Mouse (Mus musculus) thymus, adult 2 months (tissue): ENCODE results near the gene Fgfr1op. TPM values are rescaled to one million over a fixed set of nuclear protein-coding genes. Genes with fewer than 3 reads are reported as not detected.

Source experiments
- DNase-seq: peaks from one replicate; pipeline ENCODE4 v3.0.0; 2021
- H3K27ac ChIP-seq: fragments of 200-500 bp; 2 replicates; pipeline ENCODE4 v1.5.1; 2012; ENCODE audit warnings: low read length, control low read depth; ENCODE audit not compliant: control insufficient read depth, insufficient read depth
- H3K27me3 ChIP-seq: fragments of 200-500 bp; 2 replicates; pipeline ENCODE4 v1.6.1; 2012; ENCODE audit warnings: mild to moderate bottlenecking, low read length, moderate library complexity, mixed read lengths; ENCODE audit not compliant: control insufficient read depth, insufficient read depth
- H3K36me3 ChIP-seq: fragments of 200-500 bp; 2 replicates; pipeline ENCODE4 v1.6.1; 2012; ENCODE audit warnings: mild to moderate bottlenecking, low read length, moderate library complexity; ENCODE audit not compliant: control insufficient read depth, insufficient read depth
- H3K4me1 ChIP-seq: fragments of 200-500 bp; replicated peaks from 2 replicates; pipeline ENCODE4 v1.6.1; 2012; ENCODE audit warnings: low read length; ENCODE audit not compliant: control insufficient read depth, insufficient read depth
- H3K4me3 ChIP-seq: fragments of 200-500 bp; 2 replicates; pipeline ENCODE4 v1.5.1; 2012; ENCODE audit warnings: mild to moderate bottlenecking, low read length, control low read depth, moderate library complexity; ENCODE audit not compliant: control insufficient read depth, insufficient read depth
- CTCF ChIP-seq: fragments of 200-500 bp; IDR thresholded peaks from 2 replicates; pipeline ENCODE4 v1.5.1; 2012; ENCODE audit warnings: mild to moderate bottlenecking, control low read depth, low read length, moderate library complexity, borderline replicate concordance; ENCODE audit not compliant: control insufficient read depth, poor library complexity, insufficient read depth; ENCODE audit errors: extremely low read depth
- POLR2A ChIP-seq: fragments of 200-500 bp; IDR thresholded peaks from 2 replicates; pipeline ENCODE4 v1.6.1; 2012; ENCODE audit warnings: mild to moderate bottlenecking, low read length, control low read depth, moderate library complexity; ENCODE audit not compliant: control insufficient read depth, poor library complexity, insufficient read depth; ENCODE audit errors: extremely low read depth
- WGBS: fragments of 180-500 bp; shearing (Covaris S2); methylation state at CpG from one replicate; pipeline ENCODE4 v1.1.7; 2018; 5-methylcytosine and 5-hydroxymethylcytosine counted together
- polyA plus RNA-seq: library from polyadenylated mRNA; depleted of rRNA; stranded (reverse); fragments of >200 nt; gene quantifications from 2 replicates; pipeline ENCODE4 v1.2.3, GENCODE M21; 2012; rRNA removed

Gene Fgfr1op
- polyA plus RNA-seq, 1 experiment, result 6.6 TPM

DNA sequence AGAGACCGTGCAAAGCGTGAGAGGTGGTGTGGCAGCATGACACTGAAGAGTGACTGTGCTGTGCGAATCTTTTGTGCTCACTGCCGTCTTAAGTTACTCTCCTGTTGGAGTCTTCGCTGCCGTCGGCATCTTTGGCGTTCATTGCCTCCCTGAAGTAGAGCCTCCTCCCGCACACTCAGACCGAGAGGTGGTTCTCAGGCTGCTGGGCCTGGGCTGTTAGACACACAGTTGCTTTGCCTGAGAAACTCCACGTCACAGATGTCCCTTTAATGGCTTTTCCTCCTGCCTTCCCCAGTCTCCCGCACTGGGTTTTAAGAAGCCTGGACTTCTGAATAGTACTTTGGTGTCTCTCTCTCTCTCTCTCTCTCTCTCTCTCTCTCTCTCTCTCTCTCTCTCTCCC lies 76.3 kb downstream of the Fgfr1op start:
- 89% methylated on average over 12 of the region's 12 CpGs for WGBS
- no peak overlapping the region for H3K4me3 ChIP-seq
- H3K4me1 ChIP-seq, result peaks cover 11% of the 10 kb centered on the region; the same call in 1 of the 2 replicates
- no peaks in the 10 kb centered on the region for H3K27me3 ChIP-seq
- DNase-seq, result no peak
- TF ChIP-seq CTCF (no peak), POLR2A (no peak)
- no peaks in the 10 kb centered on the region for H3K36me3 ChIP-seq
- H3K27ac ChIP-seq, result no peak overlapping the region

DNA sequence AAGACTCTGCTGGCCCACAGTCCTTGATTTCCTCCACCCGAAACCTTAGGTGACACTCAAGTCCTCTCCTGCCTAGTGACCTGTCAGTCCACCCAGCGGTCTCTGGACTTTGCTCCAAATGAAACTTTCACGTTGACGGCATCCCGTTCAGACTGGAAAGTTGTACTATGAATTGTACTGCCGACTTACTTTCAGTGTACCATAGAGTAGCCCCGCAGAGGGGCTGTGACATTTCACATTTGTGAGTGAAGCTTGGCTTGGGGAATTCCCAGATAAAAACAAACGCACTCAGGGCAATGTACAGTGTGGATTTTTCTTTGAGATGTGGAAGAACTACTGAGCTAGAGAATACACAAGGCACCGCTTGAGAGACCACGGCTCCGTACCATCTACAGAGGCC lies 76.9 kb downstream of the Fgfr1op start:
- DNase-seq, result no peak
- Histone ChIP-seq H3K4me3 (no peak overlapping the region), H3K36me3 (no peaks in the 10 kb centered on the region), H3K27ac (no peak overlapping the region), H3K27me3 (no peaks in the 10 kb centered on the region), H3K4me1 (peaks cover 11% of the 10 kb centered on the region; the same call in 1 of the 2 replicates)
- no peak for TF ChIP-seq CTCF
- no peak for TF ChIP-seq POLR2A
- WGBS, result 86% methylated on average over 11 of the region's 11 CpGs

DNA sequence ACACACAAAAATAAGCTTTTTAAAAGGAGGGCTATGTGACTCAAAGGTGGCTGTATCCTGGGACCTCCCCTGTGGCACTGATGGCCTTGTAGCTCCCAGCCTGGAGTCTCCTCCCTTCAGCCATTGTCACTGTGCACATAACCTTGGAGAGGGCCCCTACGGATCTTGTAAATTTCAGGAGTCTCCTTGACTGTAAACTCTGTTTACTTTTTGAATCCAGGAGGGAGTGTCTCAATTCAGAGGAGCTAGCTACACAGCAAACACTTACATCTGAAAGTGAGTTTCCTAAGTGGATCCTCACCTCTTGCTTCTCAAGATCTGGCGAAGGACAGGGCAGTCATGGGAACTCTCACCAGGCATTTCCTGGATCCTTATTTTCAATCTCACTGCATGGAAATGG lies 78.8 kb downstream of the Fgfr1op start:
- TF ChIP-seq POLR2A (no peak), CTCF (no peak)
- Histone ChIP-seq H3K27ac (no peak overlapping the region), H3K4me1 (peaks cover 11% of the 10 kb centered on the region; the same call in 1 of the 2 replicates), H3K27me3 (no peaks in the 10 kb centered on the region), H3K4me3 (no peak overlapping the region), H3K36me3 (no peaks in the 10 kb centered on the region)
- 95% methylated on average over 2 of the region's 2 CpGs for WGBS
- DNase-seq, result no peak

DNA sequence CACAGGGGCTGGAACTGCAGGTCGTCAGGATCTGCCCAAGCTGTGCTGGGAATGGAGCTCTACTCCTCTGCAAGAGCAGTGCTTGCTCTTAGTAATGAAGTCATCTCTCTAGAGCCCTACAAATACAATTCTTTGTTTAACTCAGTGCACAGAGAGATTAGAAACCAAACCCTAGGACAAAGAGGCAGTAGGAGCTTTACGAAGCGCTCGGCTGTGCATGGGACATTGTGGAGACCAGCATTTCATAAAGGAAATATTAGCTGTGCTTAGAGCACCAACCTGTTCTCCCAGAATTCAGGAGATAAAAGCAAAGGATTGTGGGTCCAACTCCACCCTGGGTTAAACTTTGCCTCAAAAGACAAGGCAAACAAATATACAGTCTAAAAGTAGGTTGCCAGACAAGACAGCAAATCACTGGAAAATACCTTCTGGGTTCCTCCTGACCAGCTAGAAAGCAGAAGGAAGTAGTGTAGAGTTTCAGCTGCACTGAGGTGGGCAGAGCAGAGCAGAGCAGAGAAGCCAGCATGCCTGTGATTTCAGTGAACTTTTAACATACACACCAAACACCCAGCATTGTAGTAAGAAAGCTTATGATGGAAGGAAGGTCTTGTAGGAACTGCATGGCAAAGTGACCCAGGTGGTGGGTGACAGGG lies 80.9 kb downstream of the Fgfr1op start:
- Histone ChIP-seq H3K27ac (no peak overlapping the region), H3K36me3 (no peaks in the 10 kb centered on the region), H3K4me1 (no peaks in the 10 kb centered on the region), H3K27me3 (no peaks in the 10 kb centered on the region), H3K4me3 (no peak overlapping the region)
- TF ChIP-seq POLR2A (no peak), CTCF (no peak)
- DNase-seq, result no peak
- 90% methylated on average over 4 of the region's 4 CpGs for WGBS

Other genes starting within 250 kb of the Fgfr1op start
- gene Tagap, start 239.5 kb upstream of the Fgfr1op start, polyA plus RNA-seq, result 8.9 and 9.0 TPM in 2 replicates
- 47.1 and 54.6 TPM in 2 replicates for gene Rsph3a, start 219.9 kb upstream of the Fgfr1op start, polyA plus RNA-seq
- 4.3 and 8.5 TPM in 2 replicates for gene Gm49673, start 17.7 kb upstream of the Fgfr1op start, polyA plus RNA-seq
- 69.4 and 79.8 TPM in 2 replicates for gene Rnaset2a, start 17.4 kb upstream of the Fgfr1op start, polyA plus RNA-seq
- 12.1 and 13.6 TPM in 2 replicates for gene Ccr6, start 70.5 kb downstream of the Fgfr1op start, polyA plus RNA-seq
- gene Mpc1, start 117.4 kb downstream of the Fgfr1op start, polyA plus RNA-seq, result 96.5 and 127 TPM in 2 replicates
- gene Sft2d1, start 145.6 kb downstream of the Fgfr1op start, polyA plus RNA-seq, result 107 and 117 TPM in 2 replicates
- 0.74 and 1.3 TPM in 2 replicates for gene Prr18, start 172.0 kb downstream of the Fgfr1op start, polyA plus RNA-seq
- 0.09 and 0.11 TPM in 2 replicates for gene T2, start 190.5 kb downstream of the Fgfr1op start, polyA plus RNA-seq